Mouse (Mus musculus) embryonic facial prominence, embryonic 14.5 days (tissue): Measurements from ENCODE around the gene Tpd52l1. TPM values are rescaled to one million over a fixed set of nuclear protein-coding genes. Genes with fewer than 3 reads are reported as not detected.
A peak's percentile ranks its signal among the peaks of the same experiment; 100 is the strongest.

Experiments used
- ATAC-seq: fragments of 200-750 bp; cut with Nextera tagmentation; 2 replicates; pipeline ENCODE4 v1.8.0; 2017; ENCODE audit warnings: low read depth, moderate number of reproducible peaks, moderate TSS enrichment
- DNase-seq: peaks from one replicate; pipeline ENCODE4 v3.0.0-alpha.2; 2015; ENCODE audit warnings: low spot score
- H3K27ac ChIP-seq: fragments of 300-500 bp; sonication (generic); replicated peaks from 2 replicates; pipeline ENCODE4 v1.5.1; 2014; ENCODE audit warnings: low read depth, mild to moderate bottlenecking, low read length, moderate library complexity
- H3K27me3 ChIP-seq: fragments of 300-500 bp; sonication (generic); replicated peaks from 2 replicates; pipeline ENCODE4 v1.6.1; 2014; ENCODE audit warnings: low read length; ENCODE audit not compliant: control insufficient read depth, insufficient read depth
- H3K36me3 ChIP-seq: fragments of 300-500 bp; sonication (generic); 2 replicates; pipeline ENCODE4 v1.6.1; 2014; ENCODE audit warnings: low read length, mixed read lengths; ENCODE audit not compliant: control insufficient read depth, insufficient read depth
- H3K4me1 ChIP-seq: fragments of 300-500 bp; sonication (generic); 2 replicates; pipeline ENCODE4 v1.6.1; 2014; ENCODE audit warnings: antibody characterized with exemption, low read length; ENCODE audit not compliant: control insufficient read depth, insufficient read depth
- H3K4me2 ChIP-seq: fragments of 300-500 bp; sonication (generic); 2 replicates; pipeline ENCODE4 v1.6.1; 2014; ENCODE audit warnings: low read depth, mild to moderate bottlenecking, low read length, moderate library complexity, mixed read lengths
- H3K4me3 ChIP-seq: fragments of 300-500 bp; sonication (generic); 2 replicates; pipeline ENCODE4 v1.5.1; 2014; ENCODE audit warnings: low read depth, mild to moderate bottlenecking, low read length
- H3K9ac ChIP-seq: fragments of 300-500 bp; sonication (generic); 2 replicates; pipeline ENCODE4 v1.6.1; 2014; ENCODE audit warnings: low read depth, mild to moderate bottlenecking, low read length, moderate library complexity, mixed read lengths
- H3K9me3 ChIP-seq: fragments of 300-500 bp; sonication (generic); 2 replicates; pipeline ENCODE4 v1.6.1; 2016; ENCODE audit warnings: low read length; ENCODE audit not compliant: control insufficient read depth
- WGBS: fragments of 180-500 bp; shearing (Covaris S2); extraction: QIAGEN DNeasy Blood & Tissue Kit; methylation state at CpG from one replicate; pipeline ENCODE4 v1.1.7; 2014; 5-methylcytosine and 5-hydroxymethylcytosine counted together
- polyA plus RNA-seq: library from polyadenylated mRNA; unstranded; fragments of >200 nt; fragmentation: Nextera tagmentation; extraction: Ambion mirVana; gene quantifications from 2 replicates; pipeline ENCODE4 v1.2.1, GENCODE M21; 2014

Gene Tpd52l1
- polyA plus RNA-seq: 36.3 and 41.4 TPM in 2 replicates

GRCm38 (mm10) chr10:31445291-31446124 lies at the start of gene Tpd52l1:
Tpd52l1 (minus strand) TSS chr10:31445958.
- 1% methylated on average over 54 of the region's 59 CpGs for WGBS
- peak; percentile 92 for DNase-seq
- Histone ChIP-seq H3K27me3 (no peaks in the 10 kb centered on the region), H3K36me3 (no peaks in the 10 kb centered on the region), H3K4me1 (no peaks in the 10 kb centered on the region), H3K9ac (peak within 1 kb of the TSS; percentile 70), H3K4me3 (peak within 1 kb of the TSS; percentile 59), H3K4me2 (peak within 1 kb of the TSS; percentile 85), H3K9me3 (no peaks in the 10 kb centered on the region), H3K27ac (peak within 1 kb of the TSS; percentile 39; the same call in 1 of the 2 replicates)
- peak; percentile 99 for ATAC-seq

GRCm38 (mm10) chr10:31494296-31494695 lies 48.5 kb upstream of the Tpd52l1 start:
- Histone ChIP-seq H3K4me1 (no peaks in the 10 kb centered on the region), H3K36me3 (peaks cover 9% of the 10 kb centered on the region), H3K27me3 (no peaks in the 10 kb centered on the region), H3K27ac (no peak overlapping the region), H3K4me3 (no peak overlapping the region), H3K4me2 (no peak overlapping the region), H3K9ac (no peak overlapping the region), H3K9me3 (0 out of 2 replicates have a peak, but pooled peaks cover 7% of the 10 kb centered on the region)
- DNase-seq (no peak), ATAC-seq (no peak)
- 94% methylated on average over 1 of the region's 1 CpGs for WGBS

GRCm38 (mm10) chr10:31467043-31467898 lies 21.5 kb upstream of the Tpd52l1 start:
- H3K9me3 ChIP-seq: no peaks in the 10 kb centered on the region
- no peaks in the 10 kb centered on the region for H3K27me3 ChIP-seq
- no peak overlapping the region for H3K4me3 ChIP-seq
- no peak overlapping the region for H3K4me2 ChIP-seq
- DNase-seq (peak; percentile 23), ATAC-seq (peak; percentile 62; the same call in 1 of the 2 replicates)
- H3K9ac ChIP-seq: no peak overlapping the region
- no peak overlapping the region for H3K27ac ChIP-seq
- no peaks in the 10 kb centered on the region for H3K36me3 ChIP-seq
- WGBS: 58% methylated on average over 10 of the region's 10 CpGs
- H3K4me1 ChIP-seq: no peaks in the 10 kb centered on the region

GRCm38 (mm10) chr10:31465840-31466541 lies 20.2 kb upstream of the Tpd52l1 start:
- peak; percentile 58 for DNase-seq
- Histone ChIP-seq H3K4me3 (no peak overlapping the region), H3K27ac (no peak overlapping the region), H3K4me1 (no peaks in the 10 kb centered on the region), H3K9me3 (no peaks in the 10 kb centered on the region), H3K36me3 (no peaks in the 10 kb centered on the region), H3K27me3 (no peaks in the 10 kb centered on the region), H3K4me2 (no peak overlapping the region), H3K9ac (no peak overlapping the region)
- 59% methylated on average over 6 of the region's 6 CpGs for WGBS
- ATAC-seq: peak; percentile 65; the same call in 1 of the 2 replicates

GRCm38 (mm10) chr10:31465424-31465823 lies 19.7 kb upstream of the Tpd52l1 start:
- H3K4me1 ChIP-seq: no peaks in the 10 kb centered on the region
- no peak overlapping the region for H3K4me3 ChIP-seq
- H3K27me3 ChIP-seq: no peaks in the 10 kb centered on the region
- H3K4me2 ChIP-seq: no peak overlapping the region
- ATAC-seq (no peak), DNase-seq (no peak)
- H3K27ac ChIP-seq: no peak overlapping the region
- 68% methylated on average over 4 of the region's 4 CpGs for WGBS
- H3K9me3 ChIP-seq: no peaks in the 10 kb centered on the region
- H3K36me3 ChIP-seq: no peaks in the 10 kb centered on the region
- no peak overlapping the region for H3K9ac ChIP-seq

GRCm38 (mm10) chr10:31463044-31463443 lies 17.3 kb upstream of the Tpd52l1 start:
- H3K9ac ChIP-seq: no peak overlapping the region
- no peak overlapping the region for H3K4me2 ChIP-seq
- H3K36me3 ChIP-seq: no peaks in the 10 kb centered on the region
- 87% methylated on average over 2 of the region's 2 CpGs for WGBS
- H3K4me1 ChIP-seq: no peaks in the 10 kb centered on the region
- no peaks in the 10 kb centered on the region for H3K9me3 ChIP-seq
- DNase-seq: no peak
- no peaks in the 10 kb centered on the region for H3K27me3 ChIP-seq
- no peak overlapping the region for H3K27ac ChIP-seq
- no peak overlapping the region for H3K4me3 ChIP-seq
- ATAC-seq: no peak

GRCm38 (mm10) chr10:31456806-31457205 lies 11.0 kb upstream of the Tpd52l1 start:
- 44% methylated on average over 1 of the region's 1 CpGs for WGBS
- Histone ChIP-seq H3K9ac (no peak overlapping the region), H3K4me1 (no peaks in the 10 kb centered on the region), H3K4me2 (no peak overlapping the region), H3K4me3 (no peak overlapping the region), H3K9me3 (no peaks in the 10 kb centered on the region), H3K27ac (no peak overlapping the region), H3K36me3 (no peaks in the 10 kb centered on the region), H3K27me3 (no peaks in the 10 kb centered on the region)
- no peak for DNase-seq
- no peak for ATAC-seq

GRCm38 (mm10) chr10:31447083-31447482 lies 1.3 kb upstream of the Tpd52l1 start:
- H3K4me1 ChIP-seq: no peaks in the 10 kb centered on the region
- H3K27me3 ChIP-seq: no peaks in the 10 kb centered on the region
- H3K36me3 ChIP-seq: no peaks in the 10 kb centered on the region
- no peak for ATAC-seq
- WGBS: 45% methylated on average over 1 of the region's 1 CpGs
- no peak overlapping the region for H3K4me3 ChIP-seq
- no peak overlapping the region for H3K9ac ChIP-seq
- no peak for DNase-seq
- H3K4me2 ChIP-seq: no peak overlapping the region
- no peaks in the 10 kb centered on the region for H3K9me3 ChIP-seq
- H3K27ac ChIP-seq: no peak overlapping the region
